ENCODE assay signal across 9 mouse cellular contexts in the genomic region with DNA sequence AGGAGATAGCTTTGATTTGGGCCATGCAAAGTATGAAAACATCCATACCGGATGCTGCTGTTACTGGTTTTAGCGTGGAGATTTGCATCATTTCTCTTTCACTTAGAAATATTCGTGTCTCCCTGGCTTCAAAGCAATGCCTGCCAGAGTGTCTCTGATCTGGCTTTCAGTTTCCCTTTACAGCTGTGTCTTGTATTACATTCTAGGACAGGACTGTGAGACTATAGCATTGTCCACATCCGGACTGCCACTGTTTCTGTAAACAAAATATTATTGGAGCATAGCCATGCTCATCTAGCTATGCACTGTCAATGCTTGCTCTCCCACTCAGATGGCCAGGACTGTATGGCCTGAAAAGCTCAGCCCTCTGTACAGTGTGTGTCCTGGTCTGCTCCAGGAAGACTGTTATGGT.
DNase-seq lines count a peak whose midpoint lies in the region; ATAC-seq and TF ChIP-seq lines count a peak whose summit lies in the region.
"Had no signal": no experiment of that assay in that cellular context is flagged by ENCODE, and none has a peak within 500 bp of the region (broad histone marks: within the 10 kb centered on the region; RNA-seq: fewer than 3 reads in every experiment).

No protein-coding gene starts in this region.

- no peak for TF ChIP-seq EP300 in heart, postnatal 0 days (IDR thresholded peaks at IDR 0.05; ENCODE audit: low read depth)

- H3K27ac ChIP-seq in heart, postnatal 0 days (ENCODE audit: low read depth), result peak overlapping the region; percentile 67
- peak overlapping the region; percentile 36; the same call in 1 of the 2 replicates for H3K27ac ChIP-seq in midbrain, embryonic 16.5 days (ENCODE audit: low read length)
- H3K27ac ChIP-seq in midbrain, embryonic 14.5 days (replicated peaks; ENCODE audit: low read depth, low read length), result no peak overlapping the region
- H3K27ac ChIP-seq in small intestine, adult 2 months (ENCODE audit: insufficient read depth, low read depth, low read length), result peak overlapping the region; percentile 74

- H3K36me3 ChIP-seq in heart, postnatal 0 days (replicated peaks; ENCODE audit: control insufficient read depth, insufficient read depth, low read length), result no peaks in the 10 kb centered on the region
- no peaks in the 10 kb centered on the region for H3K36me3 ChIP-seq in midbrain, embryonic 16.5 days (ENCODE audit: control insufficient read depth, insufficient read depth, low read length)
- no peaks in the 10 kb centered on the region for H3K36me3 ChIP-seq in midbrain, embryonic 14.5 days (ENCODE audit: control insufficient read depth, insufficient read depth, low read length)
- no peaks in the 10 kb centered on the region for H3K36me3 ChIP-seq in small intestine, adult 2 months (ENCODE audit: control insufficient read depth, insufficient read depth, low read length)

- DNase-seq in heart, postnatal 0 days (ENCODE audit: low spot score), result no peak
- DNase-seq in heart, adult 11 months, result no peak
- DNase-seq in midbrain, embryonic 14.5 days, result no peak
- DNase-seq in induced T-regulatory cell, adult 2 months (ENCODE audit: low read depth), result peak; percentile 80
- no peak for DNase-seq in urinary bladder, postnatal 14 days (ENCODE audit: low spot score)
- DNase-seq in c-Kit-positive CD71-positive TER-119-positive erythroid progenitor cells, embryonic 14.5 days (ENCODE audit: low spot score), result no peak
- DNase-seq: cerebellum, adult 18-20 months had no signal

- TF ChIP-seq POLR2A in small intestine, adult 2 months (IDR thresholded peaks at IDR 0.05; ENCODE audit: low read depth, low read length), result no peak

- no peak overlapping the region for H3K4me3 ChIP-seq in heart, postnatal 0 days (ENCODE audit: low read depth, low read length)
- no peak overlapping the region for H3K4me3 ChIP-seq in midbrain, embryonic 16.5 days (ENCODE audit: low read depth, low read length)
- H3K4me3 ChIP-seq in midbrain, embryonic 14.5 days (replicated peaks; ENCODE audit: low read depth, low read length), result no peak overlapping the region
- H3K4me3 ChIP-seq in small intestine, adult 2 months (ENCODE audit: low read depth, low read length), result no peak overlapping the region

- H3K4me1 ChIP-seq in heart, postnatal 0 days (ENCODE audit: control insufficient read depth, insufficient read depth), result peaks cover 25% of the 10 kb centered on the region
- H3K4me1 ChIP-seq in midbrain, embryonic 16.5 days (ENCODE audit: control insufficient read depth, insufficient read depth, low read length), result no peaks in the 10 kb centered on the region
- no peaks in the 10 kb centered on the region for H3K4me1 ChIP-seq in midbrain, embryonic 14.5 days (ENCODE audit: control insufficient read depth, insufficient read depth, low read length)
- H3K4me1 ChIP-seq in small intestine, adult 2 months (ENCODE audit: control insufficient read depth, insufficient read depth, insufficient read length, low read length), result peaks cover 8% of the 10 kb centered on the region; the same call in 1 of the 2 replicates

- H3K4me2 ChIP-seq in heart, postnatal 0 days (ENCODE audit: low read depth, low read length), result no peak overlapping the region
- H3K4me2 ChIP-seq in midbrain, embryonic 16.5 days (ENCODE audit: low read length), result no peak overlapping the region
- no peak overlapping the region for H3K4me2 ChIP-seq in midbrain, embryonic 14.5 days (ENCODE audit: low read length)

- no peaks in the 10 kb centered on the region for H3K9me3 ChIP-seq in heart, postnatal 0 days (replicated peaks; ENCODE audit: control insufficient read depth, low read length)
- no peaks in the 10 kb centered on the region for H3K9me3 ChIP-seq in midbrain, embryonic 16.5 days (replicated peaks; ENCODE audit: control insufficient read depth, low read length, poor library complexity, severe bottlenecking)
- H3K9me3 ChIP-seq in midbrain, embryonic 14.5 days (ENCODE audit: control insufficient read depth, low read length), result no peaks in the 10 kb centered on the region

- H3K27me3 ChIP-seq in heart, postnatal 0 days (ENCODE audit: control insufficient read depth, insufficient read depth, low read length), result no peaks in the 10 kb centered on the region
- no peaks in the 10 kb centered on the region for H3K27me3 ChIP-seq in midbrain, embryonic 16.5 days (ENCODE audit: control insufficient read depth, insufficient read depth, low read depth, low read length)
- H3K27me3 ChIP-seq in midbrain, embryonic 14.5 days (ENCODE audit: control insufficient read depth, insufficient read depth, low read length), result no peaks in the 10 kb centered on the region
- H3K27me3 ChIP-seq in small intestine, adult 2 months (ENCODE audit: control insufficient read depth, insufficient read depth, low read length), result no peaks in the 10 kb centered on the region

- no peak for TF ChIP-seq CTCF in heart, postnatal 0 days (IDR thresholded peaks at IDR 0.05; ENCODE audit: low read depth)
- TF ChIP-seq CTCF in small intestine, adult 2 months (IDR thresholded peaks at IDR 0.05; ENCODE audit: extremely low read depth, insufficient read length, insufficient replicate concordance, low read depth, low read length), result no peak

- H3K9ac ChIP-seq in heart, postnatal 0 days (replicated peaks; ENCODE audit: low read depth, low read length), result no peak overlapping the region
- H3K9ac ChIP-seq in midbrain, embryonic 16.5 days (ENCODE audit: low read depth, low read length), result no peak overlapping the region
- H3K9ac ChIP-seq in midbrain, embryonic 14.5 days (replicated peaks; ENCODE audit: low read length), result no peak overlapping the region

- ATAC-seq in heart, postnatal 0 days (ENCODE audit: insufficient read depth, low read depth), result peak; percentile 37
- ATAC-seq in midbrain, embryonic 16.5 days, result no peak
- ATAC-seq in midbrain, embryonic 14.5 days (ENCODE audit: low FRiP score, low TSS enrichment), result no peak

- 54% methylated on average over 4 of the region's 4 CpGs for WGBS in heart, postnatal 0 days
- WGBS in midbrain, embryonic 16.5 days, result 84% methylated on average over 4 of the region's 4 CpGs
- 80% methylated on average over 4 of the region's 4 CpGs for WGBS in midbrain, embryonic 14.5 days
- 18% methylated on average over 4 of the region's 4 CpGs for WGBS in small intestine, adult 2 months
